Mouse (Mus musculus) stomach, postnatal 0 days (tissue): ENCODE results near the gene Mecr. TPM values are rescaled to one million over a fixed set of nuclear protein-coding genes. Genes with fewer than 3 reads are reported as not detected.
"Not testable (repeated sequence)": the region's sequence is repeated elsewhere in the genome, so short reads cannot be mapped to it uniquely, and the experiment has no call there.

ENCODE experiments used
- ATAC-seq: fragments of 200-750 bp; cut with Nextera tagmentation; 2 replicates; pipeline ENCODE4 v1.8.0; 2017; ENCODE audit not compliant: low FRiP score, low TSS enrichment
- DNase-seq: peaks from one replicate; pipeline ENCODE4 v3.0.0-alpha.2; 2016; ENCODE audit warnings: low spot score
- H3K27ac ChIP-seq: fragments of 300-500 bp; sonication (generic); replicated peaks from 2 replicates; pipeline ENCODE4 v1.5.1; 2014; ENCODE audit warnings: mild to moderate bottlenecking, control low read depth
- H3K27me3 ChIP-seq: fragments of 300-500 bp; sonication (generic); 2 replicates; pipeline ENCODE4 v1.6.1; 2014; ENCODE audit warnings: low read length; ENCODE audit not compliant: control insufficient read depth, insufficient read depth
- H3K36me3 ChIP-seq: fragments of 300-500 bp; sonication (generic); 2 replicates; pipeline ENCODE4 v1.6.1; 2014; ENCODE audit warnings: low read length, mixed read lengths; ENCODE audit not compliant: control insufficient read depth, insufficient read depth
- H3K4me1 ChIP-seq: fragments of 300-500 bp; sonication (generic); replicated peaks from 2 replicates; pipeline ENCODE4 v1.6.1; 2014; ENCODE audit warnings: antibody characterized with exemption; ENCODE audit not compliant: control insufficient read depth, insufficient read depth
- H3K4me2 ChIP-seq: fragments of 300-500 bp; sonication (generic); replicated peaks from 2 replicates; pipeline ENCODE4 v1.6.1; 2014; ENCODE audit warnings: low read depth, mild to moderate bottlenecking, control low read depth, moderate library complexity
- H3K4me3 ChIP-seq: fragments of 300-500 bp; sonication (generic); 2 replicates; pipeline ENCODE4 v1.5.1; 2014; ENCODE audit warnings: low read depth, low read length, control low read depth
- H3K9ac ChIP-seq: fragments of 300-500 bp; sonication (generic); 2 replicates; pipeline ENCODE4 v1.6.1; 2014; ENCODE audit warnings: mild to moderate bottlenecking, low read length, control low read depth, mixed read lengths
- H3K9me3 ChIP-seq: fragments of 300-500 bp; sonication (generic); 2 replicates; pipeline ENCODE4 v1.6.1; 2016; ENCODE audit warnings: low read length; ENCODE audit not compliant: control insufficient read depth
- CTCF ChIP-seq: IDR thresholded peaks from 2 replicates; pipeline ENCODE4 v1.5.1; 2016; ENCODE audit warnings: antibody characterized with exemption, low read depth, mild to moderate bottlenecking, moderate library complexity
- EP300 ChIP-seq: optimal IDR thresholded peaks from 2 replicates; pipeline ENCODE3; 2016; ENCODE audit warnings: antibody characterized with exemption
- WGBS: fragments of 180-500 bp; shearing (Covaris S2); extraction: QIAGEN DNeasy Blood & Tissue Kit; methylation state at CpG from one replicate; pipeline ENCODE4 v1.1.7; 2014; 5-methylcytosine and 5-hydroxymethylcytosine counted together
- polyA plus RNA-seq: library from polyadenylated mRNA; unstranded; fragments of >200 nt; fragmentation: Nextera tagmentation; extraction: Ambion mirVana; gene quantifications from 2 replicates; pipeline ENCODE4 v1.2.1, GENCODE M21; 2015

Gene Mecr
- polyA plus RNA-seq = 47.2 and 48.6 TPM in 2 replicates

DNA sequence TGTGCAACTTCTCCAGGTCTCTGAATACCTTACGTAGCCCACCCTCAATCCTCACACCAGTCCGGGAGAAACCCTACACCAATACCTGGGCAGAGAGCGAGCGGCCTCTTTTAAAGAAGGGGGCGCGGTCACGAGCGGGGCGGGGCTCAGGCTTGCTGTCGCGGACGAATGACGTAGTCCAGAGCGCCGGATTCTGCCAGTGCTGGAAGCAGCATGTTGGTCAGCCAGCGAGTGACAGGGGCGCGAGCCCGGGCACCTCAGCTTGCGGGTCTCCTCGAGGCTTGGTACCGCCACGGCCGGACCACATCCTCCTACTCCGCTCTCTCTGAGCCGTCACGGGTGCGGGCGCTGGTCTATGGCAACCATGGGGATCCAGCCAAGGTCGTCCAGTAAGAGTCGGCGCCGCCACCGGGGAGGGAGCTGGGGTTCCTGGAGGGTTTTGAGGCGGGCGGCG is at the start of gene Mecr:
Mecr (plus strand) TSS at position 181 of the 454 bp plus-strand sequence.
- peak within 1 kb of the TSS; percentile 79 for H3K9ac ChIP-seq
- peak within 1 kb of the TSS; percentile 30 for H3K27ac ChIP-seq
- ATAC-seq = peak; percentile 86
- H3K4me1 ChIP-seq = no peaks in the 10 kb centered on the region
- 0% methylated on average over 37 of the region's 37 CpGs for WGBS
- H3K4me3 ChIP-seq = peak within 1 kb of the TSS; percentile 87
- H3K4me2 ChIP-seq = peak within 1 kb of the TSS; percentile 93
- H3K9me3 ChIP-seq = no peaks in the 10 kb centered on the region
- TF ChIP-seq EP300 = no peak
- TF ChIP-seq CTCF = no peak
- H3K27me3 ChIP-seq = no peaks in the 10 kb centered on the region
- H3K36me3 ChIP-seq = no peaks in the 10 kb centered on the region; the same call in 1 of the 2 replicates
- peak; percentile 94 for DNase-seq

DNA sequence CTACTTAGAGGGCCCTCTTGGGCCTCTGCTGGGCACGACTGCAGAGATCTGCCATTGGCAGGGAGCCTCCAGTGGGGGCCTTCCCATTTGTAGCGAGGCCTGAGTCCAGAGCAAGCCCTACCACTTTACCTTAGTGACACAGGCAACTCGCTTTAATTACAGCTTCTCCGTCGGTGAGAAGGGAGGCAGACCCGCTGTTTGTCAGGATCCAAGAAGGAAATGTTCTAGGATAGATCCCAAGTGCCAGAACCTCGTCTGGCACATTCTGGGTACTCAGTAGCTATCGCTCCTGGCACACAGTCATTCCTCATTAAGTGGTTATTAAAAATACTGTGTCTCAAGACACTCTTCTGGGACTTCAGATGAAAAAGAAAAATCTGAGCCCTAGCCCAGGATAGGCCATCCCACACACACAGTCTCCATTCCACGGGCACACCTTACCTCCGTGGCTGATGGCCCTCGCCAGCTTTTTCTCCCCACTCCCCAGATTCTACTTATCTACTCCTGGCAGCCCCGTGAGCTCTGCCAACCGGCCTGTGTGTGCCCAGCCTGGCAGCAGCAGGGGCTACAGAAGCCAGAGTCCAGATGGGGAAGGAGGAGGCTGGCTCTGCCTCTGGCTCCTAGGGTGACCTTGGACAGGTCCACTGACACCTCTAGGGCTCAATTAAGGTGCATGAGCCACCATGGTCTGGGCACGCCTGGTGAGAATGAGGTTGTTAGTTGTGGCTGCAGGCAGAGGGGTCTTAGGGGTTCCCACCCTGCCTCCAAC is 46.8 kb upstream of the Mecr start:
- no peak overlapping the region for H3K27ac ChIP-seq

DNA sequence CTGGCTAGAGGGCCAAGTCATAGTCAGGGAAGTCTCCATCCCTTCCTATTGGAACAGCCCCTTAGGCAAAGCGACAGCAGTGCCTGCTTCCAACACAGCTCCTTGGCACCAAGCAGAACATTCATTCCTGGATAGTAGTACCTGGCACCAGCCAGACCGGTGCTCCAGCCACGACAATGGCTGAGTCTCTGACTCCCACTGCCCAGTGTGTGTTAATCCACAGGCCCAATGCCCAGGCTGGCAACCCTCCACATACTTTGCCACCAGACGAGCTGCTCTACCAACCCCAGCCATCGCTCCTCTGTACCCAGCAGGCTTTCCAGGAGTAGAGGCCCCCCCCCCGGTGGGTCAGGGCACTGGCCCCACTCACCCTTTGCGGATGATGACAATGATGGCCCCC is 45.8 kb upstream of the Mecr start:
- Histone ChIP-seq H3K4me3 (no peak overlapping the region), H3K27ac (no peak overlapping the region), H3K27me3 (no peaks in the 10 kb centered on the region), H3K36me3 (no peaks in the 10 kb centered on the region), H3K9me3 (no peaks in the 10 kb centered on the region), H3K9ac (no peak overlapping the region), H3K4me2 (no peak overlapping the region), H3K4me1 (no peaks in the 10 kb centered on the region)
- WGBS = 73% methylated on average over 7 of the region's 7 CpGs
- no peak for ATAC-seq
- DNase-seq = no peak
- TF ChIP-seq EP300 (no peak), CTCF (no peak)

More for the DNA sequence above, 46.8 kb upstream of the Mecr start:
- Histone ChIP-seq H3K4me3 (no peak overlapping the region), H3K9me3 (no peaks in the 10 kb centered on the region), H3K4me2 (no peak overlapping the region), H3K27me3 (no peaks in the 10 kb centered on the region), H3K4me1 (no peaks in the 10 kb centered on the region), H3K36me3 (no peaks in the 10 kb centered on the region), H3K9ac (no peak overlapping the region)
- DNase-seq (no peak), ATAC-seq (no peak)
- no peak for TF ChIP-seq EP300
- no peak for TF ChIP-seq CTCF
- WGBS = 78% methylated on average over 14 of the region's 14 CpGs

DNA sequence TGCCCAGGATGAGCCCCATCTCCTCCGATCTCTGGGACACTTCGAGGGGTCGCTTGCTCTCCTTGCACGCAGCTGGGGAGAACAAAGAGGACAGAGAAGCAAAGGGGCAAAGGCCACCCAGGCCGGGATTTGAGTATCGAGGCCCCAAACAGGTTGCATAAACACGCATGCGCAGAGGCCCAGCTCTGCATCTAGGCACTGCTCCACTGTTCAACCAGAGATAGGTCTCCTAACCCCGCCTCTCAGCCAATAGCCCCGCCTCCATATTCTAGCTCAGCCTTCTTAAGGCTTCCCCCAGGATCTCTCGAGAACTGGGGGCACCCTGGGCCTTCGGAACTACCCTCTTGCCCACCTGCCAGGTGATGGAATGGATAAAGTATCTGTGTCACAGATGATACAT is 45.4 kb upstream of the Mecr start:
- TF ChIP-seq EP300 = no peak
- no peak for TF ChIP-seq CTCF
- H3K9me3 ChIP-seq = no peaks in the 10 kb centered on the region
- no peaks in the 10 kb centered on the region for H3K4me1 ChIP-seq
- no peaks in the 10 kb centered on the region for H3K27me3 ChIP-seq
- H3K4me2 ChIP-seq = no peak overlapping the region
- ATAC-seq (no peak), DNase-seq (no peak)
- no peak overlapping the region for H3K4me3 ChIP-seq
- no peaks in the 10 kb centered on the region for H3K36me3 ChIP-seq
- 61% methylated on average over 12 of the region's 12 CpGs for WGBS
- H3K27ac ChIP-seq = no peak overlapping the region
- no peak overlapping the region for H3K9ac ChIP-seq

DNA sequence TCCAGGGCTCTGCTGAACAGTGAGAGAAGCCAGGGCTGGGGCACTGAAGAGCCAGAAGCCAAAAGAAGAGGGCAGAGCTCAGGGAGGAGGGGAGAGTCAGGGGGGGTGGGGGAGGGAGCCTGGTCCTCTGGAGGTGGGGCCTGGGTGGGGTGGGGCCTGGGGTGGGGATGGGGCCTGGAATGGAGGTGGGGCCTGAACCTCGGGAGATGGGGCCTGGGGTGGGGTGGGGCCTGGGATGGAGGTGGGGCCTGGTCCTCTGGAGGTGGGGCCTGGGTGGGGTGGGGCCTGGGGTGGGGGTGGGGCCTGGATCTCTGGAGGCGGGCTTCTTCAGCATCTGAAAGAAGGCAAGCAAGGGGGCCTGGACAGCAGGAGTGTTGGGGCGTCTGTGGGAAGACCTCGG is 44.3 kb upstream of the Mecr start:
- Histone ChIP-seq H3K9me3 (no peaks in the 10 kb centered on the region), H3K27me3 (no peaks in the 10 kb centered on the region), H3K27ac (no peak overlapping the region), H3K4me2 (no peak overlapping the region), H3K4me3 (no peak overlapping the region), H3K9ac (no peak overlapping the region), H3K36me3 (no peaks in the 10 kb centered on the region), H3K4me1 (no peaks in the 10 kb centered on the region)
- 60% methylated on average over 4 of the region's 4 CpGs for WGBS
- ATAC-seq (no peak), DNase-seq (no peak)
- TF ChIP-seq CTCF = no peak
- TF ChIP-seq EP300 = no peak

DNA sequence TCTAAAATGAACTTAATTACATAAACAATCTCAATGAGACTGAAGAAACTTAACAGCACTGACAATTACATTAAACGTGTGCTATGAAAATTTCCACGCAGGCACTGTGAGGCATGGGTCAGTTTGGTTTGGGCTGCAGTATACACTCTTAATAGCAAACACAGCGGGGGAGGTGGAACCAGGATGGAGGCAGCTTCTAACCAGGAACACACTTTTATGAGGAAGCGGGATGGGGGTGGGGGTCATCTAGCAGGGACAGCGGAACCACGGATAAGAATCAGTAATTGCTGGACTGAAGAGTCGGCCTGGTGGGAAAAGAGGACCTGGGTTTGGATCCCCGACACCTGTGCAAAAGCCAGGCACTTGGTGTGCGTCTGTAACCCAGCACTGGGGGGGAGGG is 39.4 kb upstream of the Mecr start:
- TF ChIP-seq CTCF = no peak
- TF ChIP-seq EP300 = no peak
- DNase-seq = no peak
- ATAC-seq = no peak
- no peak overlapping the region for H3K4me3 ChIP-seq
- no peaks in the 10 kb centered on the region for H3K4me1 ChIP-seq
- no peaks in the 10 kb centered on the region for H3K27me3 ChIP-seq
- no peaks in the 10 kb centered on the region for H3K9me3 ChIP-seq
- no peak overlapping the region for H3K9ac ChIP-seq
- H3K36me3 ChIP-seq = no peaks in the 10 kb centered on the region
- 61% methylated on average over 9 of the region's 9 CpGs for WGBS
- no peak overlapping the region for H3K4me2 ChIP-seq
- H3K27ac ChIP-seq = no peak overlapping the region

DNA sequence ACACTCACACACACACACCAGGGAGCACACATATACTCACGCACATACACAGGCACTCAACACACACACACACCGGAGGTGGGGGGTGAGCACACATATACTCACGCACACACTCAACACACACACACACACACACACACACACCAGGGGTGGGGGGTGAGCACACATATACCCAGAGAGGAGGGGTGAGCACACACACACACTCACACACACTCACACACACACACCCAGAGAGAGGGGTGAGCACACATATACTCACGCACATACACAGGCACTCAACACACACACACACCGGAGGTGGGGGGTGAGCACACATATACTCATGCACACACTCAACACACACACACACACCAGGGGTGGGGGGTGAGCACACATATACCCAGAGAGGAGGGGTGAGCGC is 38.5 kb upstream of the Mecr start:
- DNase-seq, H3K4me1 ChIP-seq, H3K9me3 ChIP-seq, H3K27me3 ChIP-seq, H3K9ac ChIP-seq, H3K4me2 ChIP-seq, H3K36me3 ChIP-seq, H3K4me3 ChIP-seq, H3K27ac ChIP-seq: not testable (repeated sequence)
- WGBS = 96% methylated on average over 5 of the region's 6 CpGs
- ATAC-seq = peak; percentile 59
